Mouse (Mus musculus): ENCODE data around the gene Dazap2. TPM values are rescaled to one million over a fixed set of nuclear protein-coding genes. Genes with fewer than 3 reads are reported as not detected.

The Dazap2 gene
- polyA plus RNA-seq, 1 experiment from 2014 or later = 210 TPM

DNA sequence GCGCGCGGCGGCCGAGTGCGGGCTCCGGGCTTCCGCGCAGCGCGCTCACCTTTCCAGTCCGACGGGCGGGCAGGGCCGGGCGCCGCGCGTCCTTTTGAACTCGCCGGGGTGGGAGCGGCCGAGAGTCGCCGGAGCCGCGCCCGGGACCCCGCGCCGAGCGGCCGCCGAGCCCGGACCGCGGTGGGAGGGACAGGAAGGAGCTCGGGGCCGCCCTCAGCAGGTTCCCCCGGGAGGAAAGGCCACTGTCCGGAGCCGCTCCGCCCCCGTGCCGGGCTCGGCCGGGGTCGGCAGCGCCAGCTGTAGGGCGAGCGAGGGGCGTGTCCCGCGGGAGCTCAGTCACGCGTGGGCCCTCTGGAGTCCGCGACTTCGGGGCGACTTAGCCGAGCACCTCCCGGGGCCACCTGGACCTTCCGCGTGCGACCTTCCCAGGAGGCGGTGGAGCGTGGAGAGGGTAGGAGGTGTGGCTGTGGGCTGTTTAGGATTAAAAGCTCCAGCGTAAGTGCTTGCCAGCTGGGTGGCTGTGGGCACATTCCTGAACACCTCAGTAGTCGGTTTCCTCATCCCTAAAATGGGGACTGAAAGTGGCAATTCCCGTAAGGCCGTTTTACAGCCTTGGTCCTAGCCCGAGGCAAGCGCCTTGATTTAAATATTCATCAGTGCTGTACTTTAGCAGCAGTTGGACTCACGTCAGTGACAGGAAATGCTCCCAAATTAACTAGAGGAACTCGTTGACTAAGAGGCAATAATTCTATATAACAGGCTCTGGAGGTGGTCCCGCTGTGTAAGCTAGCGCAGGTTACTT lies 21.8 kb downstream of the Dazap2 start, which contains the start of gene Smagp:
Gene Smagp, minus strand, starts transcription at position 241 of the 802 bp plus-strand sequence.
- no peak within 1 kb of the TSS for H3K27ac ChIP-seq (ENCODE audit: low read depth)
- no peak for TF ChIP-seq CTCF (IDR thresholded peaks at IDR 0.05; ENCODE audit: low read depth)
- WGBS = under 1% methylated on average over 76 of the region's 77 CpGs
- H3K4me2 ChIP-seq = peak within 1 kb of the TSS; percentile 92
- ATAC-seq (ENCODE audit: insufficient read depth) = 0 out of 2 replicates have a peak, but pooled peaks have one; percentile 26
- H3K4me3 ChIP-seq (ENCODE audit: low read depth, low read length) = peak within 1 kb of the TSS; percentile 57
- H3K36me3 ChIP-seq (ENCODE audit: insufficient read depth) = no peaks in the 10 kb centered on the region
- no peaks in the 10 kb centered on the region for H3K4me1 ChIP-seq (ENCODE audit: insufficient read depth)
- peak; percentile 44 for DNase-seq
- H3K9me3 ChIP-seq (ENCODE audit: low read depth, low read length) = no peaks in the 10 kb centered on the region
- peaks cover 45% of the 10 kb centered on the region for H3K27me3 ChIP-seq (ENCODE audit: insufficient read depth, low read length)
- H3K9ac ChIP-seq = peak within 1 kb of the TSS; percentile 52

DNA sequence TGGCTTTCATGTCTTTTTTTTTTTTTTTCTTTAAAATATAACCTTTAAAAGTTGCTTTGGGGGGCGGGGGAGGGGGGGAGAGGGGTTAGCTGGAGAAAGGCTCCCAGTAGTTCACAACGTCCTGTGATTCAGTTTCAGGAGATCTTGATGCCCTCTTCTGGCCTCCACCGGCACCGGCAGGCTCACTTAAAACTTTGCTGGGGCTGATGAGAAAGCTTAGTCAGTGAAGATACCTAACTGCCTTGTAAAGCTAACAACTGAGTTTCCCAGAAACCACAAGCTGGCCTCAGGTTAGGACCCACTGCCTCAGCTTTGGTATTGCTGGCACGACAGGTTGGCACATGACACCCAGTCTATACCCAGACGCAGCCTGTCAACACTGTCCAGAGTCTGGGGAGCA lies 22.5 kb downstream of the Dazap2 start:
- 17% methylated on average over 6 of the region's 6 CpGs for WGBS
- Histone ChIP-seq H3K9me3 (ENCODE audit: low read depth, low read length) (no peaks in the 10 kb centered on the region), H3K4me3 (ENCODE audit: low read depth, low read length) (no peak overlapping the region), H3K27ac (ENCODE audit: low read depth) (no peak overlapping the region), H3K4me2 (peak overlapping the region; percentile 92), H3K4me1 (ENCODE audit: insufficient read depth) (no peaks in the 10 kb centered on the region), H3K27me3 (ENCODE audit: insufficient read depth, low read length) (peaks cover 45% of the 10 kb centered on the region), H3K36me3 (ENCODE audit: insufficient read depth) (no peaks in the 10 kb centered on the region), H3K9ac (no peak overlapping the region)
- DNase-seq (peak; percentile 51), ATAC-seq (ENCODE audit: insufficient read depth) (no peak)
- peak; percentile 45 for TF ChIP-seq CTCF (IDR thresholded peaks at IDR 0.05; ENCODE audit: low read depth)

DNA sequence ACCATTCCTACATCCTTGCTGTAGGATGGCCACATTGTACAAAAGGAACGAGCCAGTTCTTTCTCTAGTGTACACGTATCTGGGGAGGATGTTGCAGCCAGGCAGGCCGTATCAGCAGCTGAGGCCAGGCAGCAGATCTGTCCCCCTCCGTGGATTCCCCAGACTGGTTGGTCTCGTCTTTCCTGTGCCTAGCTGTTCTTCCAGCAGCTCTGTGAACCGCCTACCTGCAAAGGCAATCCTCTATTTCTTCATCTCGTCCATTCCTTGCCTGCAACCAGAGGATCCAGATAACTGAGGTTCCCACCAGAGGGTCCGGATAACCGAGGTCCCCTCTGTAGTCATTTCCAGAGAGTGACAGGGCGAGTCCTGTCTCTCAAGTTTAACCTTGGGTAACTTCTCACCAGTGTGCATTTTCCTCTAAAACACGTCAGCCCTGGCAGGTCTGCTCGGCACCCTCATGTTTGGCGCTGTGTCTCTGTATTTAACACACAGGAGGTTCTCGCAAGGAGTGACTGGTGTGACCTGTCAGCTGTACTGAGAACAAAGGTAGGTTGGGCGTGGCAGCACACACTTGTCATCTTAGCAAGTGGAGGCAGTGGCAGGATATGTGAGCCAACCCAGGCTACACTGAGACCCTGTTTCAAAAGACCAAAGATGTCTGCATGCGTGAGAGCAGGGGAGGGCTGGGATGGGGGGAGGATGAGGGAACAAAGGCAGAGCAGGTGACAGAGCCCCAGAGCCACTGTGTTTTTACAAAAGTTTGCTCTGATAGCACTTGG lies 25.0 kb downstream of the Dazap2 start:
- no peak overlapping the region for H3K9ac ChIP-seq
- no peak overlapping the region for H3K27ac ChIP-seq (ENCODE audit: low read depth)
- H3K27me3 ChIP-seq (ENCODE audit: insufficient read depth, low read length) = peaks cover 35% of the 10 kb centered on the region
- H3K9me3 ChIP-seq (ENCODE audit: low read depth, low read length) = no peaks in the 10 kb centered on the region
- no peak overlapping the region for H3K4me2 ChIP-seq
- no peak overlapping the region for H3K4me3 ChIP-seq (ENCODE audit: low read depth, low read length)
- 57% methylated on average over 16 of the region's 16 CpGs for WGBS
- DNase-seq (no peak), ATAC-seq (ENCODE audit: insufficient read depth) (no peak)
- no peaks in the 10 kb centered on the region for H3K36me3 ChIP-seq (ENCODE audit: insufficient read depth)
- TF ChIP-seq CTCF (IDR thresholded peaks at IDR 0.05; ENCODE audit: low read depth) = no peak
- no peaks in the 10 kb centered on the region for H3K4me1 ChIP-seq (ENCODE audit: insufficient read depth)

DNA sequence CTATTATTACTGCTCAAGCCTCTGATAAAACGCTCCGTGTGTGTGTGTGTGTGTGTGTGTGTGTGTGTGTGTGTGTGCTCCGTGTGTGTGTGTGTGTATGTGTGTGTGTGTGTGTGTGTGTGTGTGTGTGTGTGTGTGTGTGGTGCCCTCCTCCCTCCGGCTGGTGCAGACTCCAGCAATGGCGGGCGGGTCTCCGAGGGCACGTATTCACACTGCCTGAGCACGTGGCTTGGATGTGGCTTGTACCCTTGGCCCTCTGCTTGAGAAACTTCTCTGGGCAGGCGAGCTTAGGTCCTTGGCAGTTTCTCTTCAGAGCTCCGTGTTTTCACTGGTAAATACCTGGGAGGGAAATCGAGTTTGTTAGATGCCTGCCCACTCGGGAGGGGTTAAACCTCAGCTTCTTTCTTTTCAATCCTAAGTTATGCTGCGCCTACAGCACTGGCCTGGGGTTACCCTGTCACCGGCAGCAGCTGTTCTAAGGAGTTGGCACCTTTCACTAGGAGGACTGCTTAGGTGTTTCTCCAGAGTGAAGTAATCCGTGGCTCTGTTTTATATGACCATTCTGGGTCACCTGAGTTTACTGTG lies 26.2 kb downstream of the Dazap2 start:
- Histone ChIP-seq H3K4me1 (ENCODE audit: insufficient read depth) (no peaks in the 10 kb centered on the region), H3K4me3 (ENCODE audit: low read depth, low read length) (no peak overlapping the region), H3K27me3 (ENCODE audit: insufficient read depth, low read length) (peaks cover 23% of the 10 kb centered on the region), H3K4me2 (no peak overlapping the region), H3K9me3 (ENCODE audit: low read depth, low read length) (no peaks in the 10 kb centered on the region), H3K27ac (ENCODE audit: low read depth) (no peak overlapping the region), H3K36me3 (ENCODE audit: insufficient read depth) (no peaks in the 10 kb centered on the region), H3K9ac (no peak overlapping the region)
- WGBS = 51% methylated on average over 11 of the region's 16 CpGs
- TF ChIP-seq CTCF (IDR thresholded peaks at IDR 0.05; ENCODE audit: low read depth) = no peak
- DNase-seq (no peak), ATAC-seq (ENCODE audit: insufficient read depth) (no peak)

DNA sequence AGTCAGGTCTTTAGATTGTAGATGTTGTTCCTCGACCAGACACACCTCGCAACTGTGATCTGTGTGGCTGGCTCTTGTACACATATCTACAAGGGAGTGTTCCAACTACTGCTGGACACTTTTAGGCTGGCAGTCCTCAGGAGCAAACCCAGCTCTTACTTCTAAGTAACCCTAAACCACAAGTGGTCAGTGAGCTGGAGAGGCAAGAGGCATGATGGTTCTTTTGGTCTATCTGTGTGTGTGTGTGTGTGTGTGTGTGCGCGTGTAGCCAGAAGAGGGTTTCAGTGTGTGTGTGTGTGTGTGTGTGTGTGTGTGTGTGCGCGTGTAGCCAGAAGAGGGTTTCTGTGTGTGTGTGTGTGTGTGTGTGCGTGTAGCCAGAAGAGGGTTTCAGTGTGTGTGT lies 27.3 kb downstream of the Dazap2 start:
- Histone ChIP-seq H3K36me3 (ENCODE audit: insufficient read depth) (no peaks in the 10 kb centered on the region), H3K9ac (no peak overlapping the region), H3K9me3 (ENCODE audit: low read depth, low read length) (no peaks in the 10 kb centered on the region), H3K4me3 (ENCODE audit: low read depth, low read length) (no peak overlapping the region), H3K27ac (ENCODE audit: low read depth) (no peak overlapping the region), H3K4me1 (ENCODE audit: insufficient read depth) (no peaks in the 10 kb centered on the region), H3K27me3 (ENCODE audit: insufficient read depth, low read length) (peaks cover 12% of the 10 kb centered on the region), H3K4me2 (no peak overlapping the region)
- no peak for TF ChIP-seq CTCF (IDR thresholded peaks at IDR 0.05; ENCODE audit: low read depth)
- DNase-seq (no peak), ATAC-seq (ENCODE audit: insufficient read depth) (no peak)
- WGBS = 82% methylated on average over 7 of the region's 7 CpGs

DNA sequence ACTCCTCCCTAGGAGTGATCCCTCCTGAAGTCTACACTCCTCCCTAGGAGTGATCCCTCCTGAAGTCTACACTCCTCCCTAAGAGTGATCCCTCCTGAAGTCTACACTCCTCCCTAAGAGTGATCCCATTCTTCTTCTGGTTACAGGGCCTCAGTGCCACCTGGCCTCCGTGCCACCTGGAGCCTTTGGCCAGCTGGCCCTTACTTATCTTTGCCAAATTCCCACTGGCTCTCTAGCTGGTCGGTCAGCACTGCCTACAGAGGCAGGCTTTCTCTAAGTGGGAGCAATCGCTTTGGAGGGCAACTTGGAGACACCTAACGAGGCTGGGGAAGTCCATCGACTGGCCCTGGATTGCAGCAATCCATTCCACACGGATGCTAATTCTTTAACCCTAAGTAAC lies 31.0 kb downstream of the Dazap2 start:
- H3K27me3 ChIP-seq (ENCODE audit: insufficient read depth, low read length) = no peaks in the 10 kb centered on the region
- H3K27ac ChIP-seq (ENCODE audit: low read depth) = no peak overlapping the region
- ATAC-seq (ENCODE audit: insufficient read depth) (no peak), DNase-seq (no peak)
- H3K9ac ChIP-seq = no peak overlapping the region
- H3K9me3 ChIP-seq (ENCODE audit: low read depth, low read length) = no peaks in the 10 kb centered on the region
- no peaks in the 10 kb centered on the region for H3K36me3 ChIP-seq (ENCODE audit: insufficient read depth)
- H3K4me1 ChIP-seq (ENCODE audit: insufficient read depth) = no peaks in the 10 kb centered on the region
- 76% methylated on average over 6 of the region's 6 CpGs for WGBS
- no peak overlapping the region for H3K4me3 ChIP-seq (ENCODE audit: low read depth, low read length)
- H3K4me2 ChIP-seq = no peak overlapping the region
- TF ChIP-seq CTCF (IDR thresholded peaks at IDR 0.05; ENCODE audit: low read depth) = no peak

DNA sequence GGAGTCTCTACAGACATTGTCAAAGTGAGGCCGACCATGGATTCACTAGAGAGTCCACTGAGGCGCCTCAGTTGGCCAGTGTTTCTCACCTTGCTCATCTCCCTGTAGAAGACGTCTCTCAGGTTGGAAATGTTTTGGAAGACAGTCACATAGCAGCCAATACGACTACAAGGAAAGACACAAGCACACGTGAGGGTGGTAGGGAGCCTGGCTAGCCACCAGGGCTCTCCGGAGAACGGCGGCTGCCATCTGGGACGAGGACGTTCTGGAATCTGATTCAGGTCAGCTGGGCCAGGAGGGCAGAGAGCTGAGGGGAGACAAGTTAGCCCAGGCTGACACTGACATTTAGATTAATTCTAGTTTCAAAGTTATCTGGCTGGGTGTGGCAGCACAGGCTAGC lies 35.0 kb downstream of the Dazap2 start:
- no peak overlapping the region for H3K4me3 ChIP-seq (ENCODE audit: low read depth, low read length)
- H3K27me3 ChIP-seq (ENCODE audit: insufficient read depth, low read length) = no peaks in the 10 kb centered on the region
- no peaks in the 10 kb centered on the region for H3K9me3 ChIP-seq (ENCODE audit: low read depth, low read length)
- no peak overlapping the region for H3K4me2 ChIP-seq
- no peaks in the 10 kb centered on the region for H3K4me1 ChIP-seq (ENCODE audit: insufficient read depth)
- ATAC-seq (ENCODE audit: insufficient read depth) = no peak
- no peak overlapping the region for H3K9ac ChIP-seq
- 75% methylated on average over 10 of the region's 10 CpGs for WGBS
- no peak for TF ChIP-seq CTCF (IDR thresholded peaks at IDR 0.05; ENCODE audit: low read depth)
- H3K27ac ChIP-seq (ENCODE audit: low read depth) = no peak overlapping the region
- no peaks in the 10 kb centered on the region for H3K36me3 ChIP-seq (ENCODE audit: insufficient read depth)
- DNase-seq = no peak
